Mouse (Mus musculus) hindbrain, embryonic 13.5 days (tissue): ENCODE results near the gene Crim1. TPM values are rescaled to one million over a fixed set of nuclear protein-coding genes. Genes with fewer than 3 reads are reported as not detected.

ENCODE experiments used
- ATAC-seq: fragments of 200-750 bp; cut with Nextera tagmentation; 2 replicates; pipeline ENCODE4 v1.8.0; 2017; ENCODE audit warnings: moderate TSS enrichment; ENCODE audit not compliant: low FRiP score
- H3K27ac ChIP-seq: fragments of 300-500 bp; sonication (generic); 2 replicates; pipeline ENCODE4 v1.5.1; 2015; ENCODE audit warnings: inconsistent platforms, mild to moderate bottlenecking, moderate library complexity
- H3K27me3 ChIP-seq: fragments of 300-500 bp; sonication (generic); 2 replicates; pipeline ENCODE4 v1.6.1; 2015; ENCODE audit warnings: mild to moderate bottlenecking, inconsistent platforms
- H3K36me3 ChIP-seq: fragments of 300-500 bp; sonication (generic); 2 replicates; pipeline ENCODE4 v1.6.1; 2015; ENCODE audit warnings: mild to moderate bottlenecking, inconsistent platforms
- H3K4me1 ChIP-seq: fragments of 300-500 bp; sonication (generic); replicated peaks from 2 replicates; pipeline ENCODE4 v1.6.1; 2015; ENCODE audit warnings: inconsistent platforms
- H3K4me2 ChIP-seq: fragments of 300-500 bp; sonication (generic); 2 replicates; pipeline ENCODE4 v1.6.1; 2015; ENCODE audit warnings: inconsistent platforms, mild to moderate bottlenecking, moderate library complexity
- H3K4me3 ChIP-seq: fragments of 300-500 bp; sonication (generic); 2 replicates; pipeline ENCODE4 v1.5.1; 2015; ENCODE audit warnings: mild to moderate bottlenecking, inconsistent platforms
- H3K9ac ChIP-seq: fragments of 300-500 bp; sonication (generic); 2 replicates; pipeline ENCODE4 v1.6.1; 2015; ENCODE audit warnings: mild to moderate bottlenecking, inconsistent platforms
- H3K9me3 ChIP-seq: fragments of 300-500 bp; sonication (generic); 2 replicates; pipeline ENCODE4 v1.6.1; 2016; ENCODE audit warnings: inconsistent platforms
- WGBS: fragments of 180-500 bp; shearing (Covaris S2); methylation state at CpG from one replicate; pipeline ENCODE4 v1.1.7; 2015; 5-methylcytosine and 5-hydroxymethylcytosine counted together
- polyA plus RNA-seq: library from polyadenylated mRNA; unstranded; fragments of >200 nt; fragmentation: Nextera tagmentation; extraction: Ambion mirVana; gene quantifications from 2 replicates; pipeline ENCODE4 v1.2.1, GENCODE M21; 2015

Crim1 gene
- polyA plus RNA-seq, 1 experiment from 2014 or later, result 10.4 TPM

- Histone ChIP-seq H3K4me2 (no peak overlapping the region), H3K27ac (no peak overlapping the region), H3K4me1 (peaks cover 13% of the 10 kb centered on the region), H3K9ac (no peak overlapping the region), H3K36me3 (no peaks in the 10 kb centered on the region), H3K9me3 (no peaks in the 10 kb centered on the region), H3K27me3 (no peaks in the 10 kb centered on the region), H3K4me3 (no peak overlapping the region)
- 76% methylated on average over 8 of the region's 8 CpGs for WGBS
- ATAC-seq, result no peak
These were observed 56.5 kb downstream of the Crim1 start for GRCm38 (mm10) chr17:78256534-78256933.

- no peak overlapping the region for H3K27ac ChIP-seq
- no peaks in the 10 kb centered on the region for H3K36me3 ChIP-seq
These were observed 61.6 kb downstream of the Crim1 start for GRCm38 (mm10) chr17:78261684-78262083.

GRCm38 (mm10) chr17:78264116-78264515 lies 64.1 kb downstream of the Crim1 start:
- peak; percentile 11; the same call in 1 of the 2 replicates for ATAC-seq
- H3K4me2 ChIP-seq, result no peak overlapping the region
- WGBS, result 48% methylated on average over 11 of the region's 11 CpGs

More at GRCm38 (mm10) chr17:78261684-78262083, 61.6 kb downstream of the Crim1 start:
- Histone ChIP-seq H3K9ac (no peak overlapping the region), H3K4me1 (peaks cover 26% of the 10 kb centered on the region), H3K4me2 (no peak overlapping the region), H3K27me3 (no peaks in the 10 kb centered on the region), H3K4me3 (no peak overlapping the region), H3K9me3 (no peaks in the 10 kb centered on the region)
- no peak for ATAC-seq
- WGBS, result 95% methylated on average over 4 of the region's 4 CpGs

GRCm38 (mm10) chr17:78265135-78265534 lies 65.1 kb downstream of the Crim1 start:
- WGBS, result 71% methylated on average over 7 of the region's 7 CpGs
- H3K4me1 ChIP-seq, result peaks cover 29% of the 10 kb centered on the region
- H3K9me3 ChIP-seq, result no peaks in the 10 kb centered on the region
- no peak overlapping the region for H3K4me3 ChIP-seq
- no peak for ATAC-seq
- H3K27ac ChIP-seq, result 0 out of 2 replicates have a peak overlapping the region, but pooled peaks have one; percentile 26
- no peak overlapping the region for H3K9ac ChIP-seq
- H3K4me2 ChIP-seq, result no peak overlapping the region
- no peaks in the 10 kb centered on the region for H3K36me3 ChIP-seq
- H3K27me3 ChIP-seq, result no peaks in the 10 kb centered on the region

More at GRCm38 (mm10) chr17:78264116-78264515, 64.1 kb downstream of the Crim1 start:
- Histone ChIP-seq H3K9ac (no peak overlapping the region), H3K4me1 (peaks cover 29% of the 10 kb centered on the region), H3K36me3 (no peaks in the 10 kb centered on the region), H3K27me3 (no peaks in the 10 kb centered on the region), H3K27ac (no peak overlapping the region), H3K9me3 (no peaks in the 10 kb centered on the region), H3K4me3 (no peak overlapping the region)

GRCm38 (mm10) chr17:78266271-78266670 lies 66.2 kb downstream of the Crim1 start:
- H3K4me1 ChIP-seq, result peaks cover 29% of the 10 kb centered on the region
- no peaks in the 10 kb centered on the region for H3K9me3 ChIP-seq
- no peak overlapping the region for H3K4me3 ChIP-seq
- no peak overlapping the region for H3K27ac ChIP-seq
- H3K4me2 ChIP-seq, result no peak overlapping the region
- WGBS, result 75% methylated on average over 2 of the region's 2 CpGs
- no peaks in the 10 kb centered on the region for H3K27me3 ChIP-seq
- H3K36me3 ChIP-seq, result no peaks in the 10 kb centered on the region
- H3K9ac ChIP-seq, result no peak overlapping the region
- no peak for ATAC-seq

GRCm38 (mm10) chr17:78268591-78268990 lies 68.5 kb downstream of the Crim1 start:
- WGBS, result 72% methylated on average over 4 of the region's 4 CpGs
- H3K27ac ChIP-seq, result no peak overlapping the region
- H3K36me3 ChIP-seq, result no peaks in the 10 kb centered on the region
- no peak overlapping the region for H3K9ac ChIP-seq
- no peak for ATAC-seq
- H3K27me3 ChIP-seq, result no peaks in the 10 kb centered on the region
- H3K4me2 ChIP-seq, result no peak overlapping the region
- H3K9me3 ChIP-seq, result no peaks in the 10 kb centered on the region
- H3K4me1 ChIP-seq, result peaks cover 45% of the 10 kb centered on the region
- no peak overlapping the region for H3K4me3 ChIP-seq

- H3K27me3 ChIP-seq, result no peaks in the 10 kb centered on the region
- no peak for ATAC-seq
- WGBS, result 94% methylated on average over 8 of the region's 8 CpGs
- H3K27ac ChIP-seq, result no peak overlapping the region
- H3K9me3 ChIP-seq, result no peaks in the 10 kb centered on the region
- no peak overlapping the region for H3K4me2 ChIP-seq
- H3K9ac ChIP-seq, result no peak overlapping the region
- H3K4me3 ChIP-seq, result no peak overlapping the region
- H3K36me3 ChIP-seq, result no peaks in the 10 kb centered on the region
- peaks cover 46% of the 10 kb centered on the region for H3K4me1 ChIP-seq
These were observed 69.3 kb downstream of the Crim1 start for GRCm38 (mm10) chr17:78269311-78269710.

- WGBS, result 86% methylated on average over 6 of the region's 6 CpGs
These were observed 70.0 kb downstream of the Crim1 start for GRCm38 (mm10) chr17:78270019-78270418.

GRCm38 (mm10) chr17:78271731-78272130 lies 71.7 kb downstream of the Crim1 start:
- Histone ChIP-seq H3K9ac (peak overlapping the region; percentile 19; the same call in 1 of the 2 replicates), H3K36me3 (no peaks in the 10 kb centered on the region), H3K27ac (no peak overlapping the region), H3K4me2 (no peak overlapping the region), H3K27me3 (no peaks in the 10 kb centered on the region), H3K4me1 (peaks cover 37% of the 10 kb centered on the region), H3K9me3 (no peaks in the 10 kb centered on the region), H3K4me3 (no peak overlapping the region)
- WGBS, result 82% methylated on average over 8 of the region's 8 CpGs
- ATAC-seq, result no peak

More at GRCm38 (mm10) chr17:78270019-78270418, 70.0 kb downstream of the Crim1 start:
- Histone ChIP-seq H3K4me3 (no peak overlapping the region), H3K4me2 (no peak overlapping the region), H3K9ac (no peak overlapping the region), H3K27me3 (no peaks in the 10 kb centered on the region), H3K27ac (no peak overlapping the region), H3K36me3 (no peaks in the 10 kb centered on the region), H3K9me3 (no peaks in the 10 kb centered on the region), H3K4me1 (peaks cover 41% of the 10 kb centered on the region)
- no peak for ATAC-seq

- H3K27ac ChIP-seq, result peak overlapping the region; percentile 14; the same call in 1 of the 2 replicates
- ATAC-seq, result no peak
These were observed 72.1 kb downstream of the Crim1 start for GRCm38 (mm10) chr17:78272142-78272541.

GRCm38 (mm10) chr17:78272713-78273483 lies 72.8 kb downstream of the Crim1 start:
- H3K36me3 ChIP-seq, result no peaks in the 10 kb centered on the region
- H3K4me3 ChIP-seq, result no peak overlapping the region
- H3K27ac ChIP-seq, result peak overlapping the region; percentile 14; the same call in 1 of the 2 replicates
- ATAC-seq, result no peak
- no peak overlapping the region for H3K4me2 ChIP-seq
- peaks cover 37% of the 10 kb centered on the region for H3K4me1 ChIP-seq
- WGBS, result 58% methylated on average over 8 of the region's 8 CpGs
- H3K9me3 ChIP-seq, result no peaks in the 10 kb centered on the region
- no peak overlapping the region for H3K9ac ChIP-seq
- H3K27me3 ChIP-seq, result no peaks in the 10 kb centered on the region

More at GRCm38 (mm10) chr17:78272142-78272541, 72.1 kb downstream of the Crim1 start:
- Histone ChIP-seq H3K9ac (peak overlapping the region; percentile 19; the same call in 1 of the 2 replicates), H3K4me1 (peaks cover 37% of the 10 kb centered on the region), H3K27me3 (no peaks in the 10 kb centered on the region), H3K36me3 (no peaks in the 10 kb centered on the region), H3K4me2 (no peak overlapping the region), H3K4me3 (no peak overlapping the region), H3K9me3 (no peaks in the 10 kb centered on the region)
- WGBS, result 74% methylated on average over 8 of the region's 8 CpGs

GRCm38 (mm10) chr17:78273875-78274274 lies 73.8 kb downstream of the Crim1 start:
- H3K27ac ChIP-seq, result no peak overlapping the region

More at GRCm38 (mm10) chr17:78273875-78274274, 73.8 kb downstream of the Crim1 start:
- Histone ChIP-seq H3K4me2 (no peak overlapping the region), H3K27me3 (no peaks in the 10 kb centered on the region), H3K9ac (no peak overlapping the region), H3K9me3 (no peaks in the 10 kb centered on the region), H3K36me3 (no peaks in the 10 kb centered on the region), H3K4me3 (no peak overlapping the region), H3K4me1 (peaks cover 37% of the 10 kb centered on the region)
- 74% methylated on average over 7 of the region's 7 CpGs for WGBS
- ATAC-seq, result no peak
